Mouse (Mus musculus) urinary bladder, adult 18-20 months (tissue): ENCODE data around the gene Men1.

Experiments used
- DNase-seq, 2 experiments: peaks; one replicate each; pipeline ENCODE4 v3.0.0; 2022; ENCODE audit warnings: low spot score in 2 of 2, mixed read lengths in 2 of 2

Gene Men1

GRCm38 (mm10) chr19:6338716-6339115 lies 3.9 kb downstream of the Men1 start:
- DNase-seq, result no peak

- no peak for DNase-seq
These were observed 4.4 kb downstream of the Men1 start for GRCm38 (mm10) chr19:6339191-6339590.

- DNase-seq, result no peak
These were observed 5.2 kb downstream of the Men1 start for GRCm38 (mm10) chr19:6339890-6340504.

GRCm38 (mm10) chr19:6340524-6341452 lies 6.0 kb downstream of the Men1 start, which contains the start of gene Map4k2:
Gene Map4k2, plus strand, starts transcription at chr19:6341135.
- peak; percentile 78 to 80 for DNase-seq

- DNase-seq, result no peak
These were observed 6.8 kb downstream of the Men1 start for GRCm38 (mm10) chr19:6341453-6342077.

GRCm38 (mm10) chr19:6342276-6342933 lies 7.6 kb downstream of the Men1 start:
- no peak for DNase-seq

- no peak for DNase-seq
These were observed 8.5 kb downstream of the Men1 start for GRCm38 (mm10) chr19:6343066-6343925.

GRCm38 (mm10) chr19:6343996-6344395 lies 9.2 kb downstream of the Men1 start:
- no peak for DNase-seq

GRCm38 (mm10) chr19:6346023-6346422 lies 11.2 kb downstream of the Men1 start:
- no peak for DNase-seq

- no peak for DNase-seq
These were observed 11.9 kb downstream of the Men1 start for GRCm38 (mm10) chr19:6346661-6347060.

GRCm38 (mm10) chr19:6347615-6348014 lies 12.8 kb downstream of the Men1 start:
- DNase-seq, result no peak

GRCm38 (mm10) chr19:6348717-6349116 lies 13.9 kb downstream of the Men1 start:
- DNase-seq, result no peak

GRCm38 (mm10) chr19:6349215-6349983 lies 14.6 kb downstream of the Men1 start:
- peak; percentile 41 to 59 for DNase-seq

GRCm38 (mm10) chr19:6351431-6352106 lies 16.8 kb downstream of the Men1 start:
- DNase-seq, result no peak

- DNase-seq, result no peak
These were observed 17.3 kb downstream of the Men1 start for GRCm38 (mm10) chr19:6352107-6352505.

- DNase-seq, result no peak
These were observed 19.3 kb downstream of the Men1 start for GRCm38 (mm10) chr19:6354030-6354429.

GRCm38 (mm10) chr19:6361291-6361690 lies 26.5 kb downstream of the Men1 start:
- DNase-seq, result no peak

GRCm38 (mm10) chr19:6363091-6363410 lies 28.3 kb downstream of the Men1 start:
- no peak for DNase-seq

- peak; percentile 98 to 100 for DNase-seq
These were observed 28.8 kb downstream of the Men1 start, which contains the start of gene Sf1 for GRCm38 (mm10) chr19:6363411-6364240. Gene Sf1, plus strand, starts transcription at chr19:6363690.
